Mouse (Mus musculus) adrenal gland, postnatal 4 days (tissue): ENCODE measurements around the gene Adss. TPM values are rescaled to one million over a fixed set of nuclear protein-coding genes. Genes with fewer than 3 reads are reported as not detected.
"Not testable (repeated sequence)": the region's sequence is repeated elsewhere in the genome, so short reads cannot be mapped to it uniquely, and the experiment has no call there.

Experiments
- DNase-seq, 2 experiments: peaks; one replicate each; pipeline ENCODE4 v3.0.0; 2021 to 2022; ENCODE audit warnings: low spot score in 2 of 2, mixed read lengths in 2 of 2
- long read RNA-seq, 2 experiments: library from polyadenylated mRNA; stranded (forward); transcript quantifications; one replicate each; pipeline ENCODE4 v2.0.0; 2021
- total RNA-seq, 2 experiments: library from RNA; stranded (reverse); gene quantifications; 2 replicates each; pipeline ENCODE4 v1.2.3; 2021

The Adss gene
- 10 to 100 TPM; 71.8 to 73.2 TPM for total RNA-seq
- long read RNA-seq, experiment 1, transcript Adss-201 (13 exons, 2,771 nt): major isoform, 58 of 66 reads
- long read RNA-seq, experiment 1, partial matches to known transcripts: 4 of 66 reads
- long read RNA-seq, experiment 1, other reads (novel, unspliced or antisense): 4 of 66 reads
- long read RNA-seq, experiment 2, transcript Adss-201 (13 exons, 2,771 nt): major isoform, 135 of 154 reads
- long read RNA-seq, experiment 2, partial matches to known transcripts: 6 of 154 reads
- long read RNA-seq, experiment 2, other reads (novel, unspliced or antisense): 13 of 154 reads

- DNase-seq: peak; percentile 98
Measured at GRCm38 (mm10) chr1:177796193-177796939, at the start of gene Adss. Gene Adss, minus strand, starts transcription at chr1:177796511.

- not testable (repeated sequence) for DNase-seq
Measured at GRCm38 (mm10) chr1:177845812-177846211, 49.5 kb upstream of the Adss start.

GRCm38 (mm10) chr1:177827776-177828175 lies 31.5 kb upstream of the Adss start:
- not testable (repeated sequence) for DNase-seq

- DNase-seq: not testable (repeated sequence)
Measured at GRCm38 (mm10) chr1:177806772-177807171, 10.5 kb upstream of the Adss start.

GRCm38 (mm10) chr1:177803511-177803910 lies 7.2 kb upstream of the Adss start:
- no peak for DNase-seq

GRCm38 (mm10) chr1:177797151-177797755 lies 942 bp upstream of the Adss start:
- DNase-seq: no peak

- peak in 1 of 2 experiments; percentile 28 for DNase-seq
Measured at GRCm38 (mm10) chr1:177795421-177796192, 704 bp downstream of the Adss start.

GRCm38 (mm10) chr1:177794866-177795265 lies 1.4 kb downstream of the Adss start:
- no peak for DNase-seq

- DNase-seq: no peak
Measured at GRCm38 (mm10) chr1:177792835-177793234, 3.5 kb downstream of the Adss start.

GRCm38 (mm10) chr1:177777397-177777796 lies 18.9 kb downstream of the Adss start:
- DNase-seq: no peak

GRCm38 (mm10) chr1:177768931-177769330 lies 27.4 kb downstream of the Adss start:
- no peak for DNase-seq

GRCm38 (mm10) chr1:177757249-177757648 lies 39.1 kb downstream of the Adss start:
- no peak for DNase-seq

- DNase-seq: no peak
Measured at GRCm38 (mm10) chr1:177753496-177753895, 42.8 kb downstream of the Adss start.

GRCm38 (mm10) chr1:177747869-177748540 lies 48.3 kb downstream of the Adss start:
- no peak for DNase-seq

- DNase-seq: no peak
Measured at GRCm38 (mm10) chr1:177744521-177745325, 51.6 kb downstream of the Adss start.

GRCm38 (mm10) chr1:177742119-177742518 lies 54.2 kb downstream of the Adss start:
- DNase-seq: no peak

GRCm38 (mm10) chr1:177740707-177741106 lies 55.6 kb downstream of the Adss start:
- no peak for DNase-seq

- DNase-seq: no peak
Measured at GRCm38 (mm10) chr1:177737505-177738105, 58.7 kb downstream of the Adss start.

- DNase-seq: no peak
Measured at GRCm38 (mm10) chr1:177731973-177732372, 64.3 kb downstream of the Adss start.
